Mouse (Mus musculus) mesoderm, embryonic 11.5 days (tissue): Measurements from ENCODE around the gene Map2k1.
"Not testable (repeated sequence)": the region's sequence is repeated elsewhere in the genome, so short reads cannot be mapped to it uniquely, and the experiment has no call there.

ENCODE experiments used
- DNase-seq: peaks from one replicate; pipeline ENCODE4 v3.0.0-alpha.2; 2012; ENCODE audit warnings: low read depth, low spot score

The Map2k1 gene

GRCm38 (mm10) chr9:64214452-64214851 lies 39.0 kb downstream of the Map2k1 start:
- no peak for DNase-seq

GRCm38 (mm10) chr9:64207509-64208084 lies 45.8 kb downstream of the Map2k1 start:
- DNase-seq = no peak

- no peak for DNase-seq
Observed at GRCm38 (mm10) chr9:64202866-64203265, 50.6 kb downstream of the Map2k1 start.

GRCm38 (mm10) chr9:64202331-64202730 lies 51.1 kb downstream of the Map2k1 start:
- DNase-seq = no peak

- DNase-seq = no peak
Observed at GRCm38 (mm10) chr9:64199897-64200296, 53.5 kb downstream of the Map2k1 start.

- not testable (repeated sequence) for DNase-seq
Observed at GRCm38 (mm10) chr9:64198763-64199418, 54.5 kb downstream of the Map2k1 start.

GRCm38 (mm10) chr9:64198068-64198762 lies 55.2 kb downstream of the Map2k1 start:
- no peak for DNase-seq

GRCm38 (mm10) chr9:64197524-64197923 lies 55.9 kb downstream of the Map2k1 start:
- DNase-seq = no peak

- DNase-seq = no peak
Observed at GRCm38 (mm10) chr9:64195554-64195953, 57.9 kb downstream of the Map2k1 start.

GRCm38 (mm10) chr9:64193879-64194278 lies 59.6 kb downstream of the Map2k1 start:
- DNase-seq = no peak

GRCm38 (mm10) chr9:64184166-64184840 lies 69.1 kb downstream of the Map2k1 start:
- no peak for DNase-seq

- DNase-seq = not testable (repeated sequence)
Observed at GRCm38 (mm10) chr9:64183295-64183694, 70.1 kb downstream of the Map2k1 start.

- peak; percentile 97 for DNase-seq
Observed at GRCm38 (mm10) chr9:64178974-64179646, 74.3 kb downstream of the Map2k1 start, which contains the start of gene Snapc5. TSS of gene Snapc5 (plus strand) at chr9:64179274.

GRCm38 (mm10) chr9:64178610-64178973 lies 74.8 kb downstream of the Map2k1 start:
- peak; percentile 61 for DNase-seq

- no peak for DNase-seq
Observed at GRCm38 (mm10) chr9:64175378-64175777, 78.1 kb downstream of the Map2k1 start.

GRCm38 (mm10) chr9:64174766-64175165 lies 78.7 kb downstream of the Map2k1 start:
- no peak for DNase-seq

GRCm38 (mm10) chr9:64174341-64174740 lies 79.1 kb downstream of the Map2k1 start:
- DNase-seq = no peak

- DNase-seq = no peak
Observed at GRCm38 (mm10) chr9:64173666-64174220, 79.7 kb downstream of the Map2k1 start.

- peak; percentile 91 for DNase-seq
Observed at GRCm38 (mm10) chr9:64172816-64173665, 80.4 kb downstream of the Map2k1 start, which contains the start of the genes Zwilch and Rpl4. TSS of gene Zwilch (minus strand) at chr9:64173104. TSS of gene Rpl4 (plus strand) at chr9:64173375.

GRCm38 (mm10) chr9:64172145-64172815 lies 81.2 kb downstream of the Map2k1 start:
- DNase-seq = no peak
